Mouse (Mus musculus) ES-E14 (cell line): ENCODE data around the gene Gamt. TPM values are rescaled to one million over a fixed set of nuclear protein-coding genes. Genes with fewer than 3 reads are reported as not detected.
"Not testable (repeated sequence)": the region's sequence is repeated elsewhere in the genome, so short reads cannot be mapped to it uniquely, and the experiment has no call there.

Experiments
- DNase-seq: peaks from one replicate; pipeline ENCODE4 v3.0.0-alpha.2; 2013; ENCODE audit warnings: low read depth, low spot score
- H3K27ac ChIP-seq: 2 replicates; pipeline ENCODE4 v1.5.1; 2012; ENCODE audit warnings: low read depth, mild to moderate bottlenecking, low read length, moderate library complexity, mixed read lengths; ENCODE audit not compliant: poor library complexity, insufficient read depth, severe bottlenecking
- H3K36me3 ChIP-seq: 2 replicates; pipeline ENCODE4 v1.6.1; 2012; ENCODE audit warnings: mild to moderate bottlenecking, low read length, moderate library complexity, mixed read lengths; ENCODE audit not compliant: control insufficient read depth, poor library complexity, insufficient read depth, severe bottlenecking
- H3K4me1 ChIP-seq, 2 experiments: fragments of 150-350 bp in 1 of 2; sonication (generic) in 1 of 2; 2 replicates each; pipeline ENCODE4 v1.6.1; 2012; ENCODE audit warnings: low read length in 2 of 2, mild to moderate bottlenecking in 1 of 2, mixed read lengths in 1 of 2; ENCODE audit not compliant: control insufficient read depth in 2 of 2, insufficient read depth in 2 of 2, poor library complexity in 1 of 2
- H3K4me3 ChIP-seq, 2 experiments: fragments of 150-350 bp in 1 of 2; sonication (generic) in 1 of 2; 2 replicates each; pipeline ENCODE4 v1.5.1; 2012; ENCODE audit warnings: low read length in 2 of 2, low read depth in 1 of 2, mild to moderate bottlenecking in 1 of 2, mixed read lengths in 1 of 2; ENCODE audit not compliant: insufficient read depth in 1 of 2, poor library complexity in 1 of 2, severe bottlenecking in 1 of 2
- H3K9ac ChIP-seq: 2 replicates; pipeline ENCODE4 v1.6.1; 2012; ENCODE audit warnings: low read depth, mild to moderate bottlenecking, low read length, mixed read lengths; ENCODE audit not compliant: poor library complexity, insufficient read depth, severe bottlenecking
- H3K9me3 ChIP-seq: fragments of 150-350 bp; sonication (generic); 2 replicates; pipeline ENCODE4 v1.6.1; 2012; ENCODE audit warnings: low read depth, mild to moderate bottlenecking, low read length; ENCODE audit not compliant: control insufficient read depth, insufficient read depth
- CHD2 ChIP-seq: IDR thresholded peaks from 2 replicates; pipeline ENCODE4 v1.6.1; 2014; ENCODE audit warnings: mild to moderate bottlenecking, low read depth, low read length, inconsistent platforms
- HCFC1 ChIP-seq: IDR thresholded peaks from 2 replicates; pipeline ENCODE4 v1.6.1; 2012; ENCODE audit warnings: low read length, inconsistent platforms, borderline replicate concordance; ENCODE audit not compliant: insufficient read depth
- MAFK ChIP-seq: IDR thresholded peaks from 2 replicates; pipeline ENCODE4 v1.6.1; 2014; ENCODE audit warnings: mild to moderate bottlenecking, low read depth, low read length, inconsistent platforms; ENCODE audit not compliant: insufficient read depth
- ZC3H11A ChIP-seq: IDR thresholded peaks from 2 replicates; pipeline ENCODE4 v1.6.1; 2012; ENCODE audit warnings: low read depth, mild to moderate bottlenecking, inconsistent platforms, low read length, borderline replicate concordance
- ZNF384 ChIP-seq: IDR thresholded peaks from 2 replicates; pipeline ENCODE4 v1.6.1; 2012; ENCODE audit warnings: low read depth, low read length, inconsistent platforms
- in situ Hi-C, 2 experiments: fragments of 600-800 bp; cut with MboI; formaldehyde crosslinking; loops; one replicate each; pipeline ENCODE4 v1.15.1; 2025; ENCODE audit warnings: low sequenced_read_pairs in 2 of 2, inconsistent platforms in 1 of 2; ENCODE audit not compliant: unreplicated experiment in 2 of 2
- total RNA-seq: library from RNA; depleted of rRNA; stranded (reverse); fragments of 300-350 nt; gene quantifications from 2 replicates; pipeline ENCODE4 v1.2.3, GENCODE M21; 2012

Gamt gene
- total RNA-seq, 1 experiment = 2.9 TPM

GRCm38 (mm10) chr10:80227877-80228775 is 32.7 kb downstream of the Gamt start:
- peaks cover 1 to 4% of the 10 kb centered on the region in 2 experiments; a peak in 1 of 4 replicates for H3K4me1 ChIP-seq
- peaks cover 45% of the 10 kb centered on the region for H3K36me3 ChIP-seq
- no peak for TF ChIP-seq MAFK
- no peak for TF ChIP-seq ZC3H11A
- no peak for TF ChIP-seq CHD2
- no peak for TF ChIP-seq ZNF384
- TF ChIP-seq HCFC1 = no peak
- no peak overlapping the region for H3K27ac ChIP-seq
- no peaks in the 10 kb centered on the region for H3K9me3 ChIP-seq
- no peak for DNase-seq
- peak overlapping the region; percentile 88; the same call in 1 of the 2 replicates for H3K9ac ChIP-seq
- H3K4me3 ChIP-seq = no peak overlapping the region
- in situ Hi-C loops = no loop called here

DNA sequence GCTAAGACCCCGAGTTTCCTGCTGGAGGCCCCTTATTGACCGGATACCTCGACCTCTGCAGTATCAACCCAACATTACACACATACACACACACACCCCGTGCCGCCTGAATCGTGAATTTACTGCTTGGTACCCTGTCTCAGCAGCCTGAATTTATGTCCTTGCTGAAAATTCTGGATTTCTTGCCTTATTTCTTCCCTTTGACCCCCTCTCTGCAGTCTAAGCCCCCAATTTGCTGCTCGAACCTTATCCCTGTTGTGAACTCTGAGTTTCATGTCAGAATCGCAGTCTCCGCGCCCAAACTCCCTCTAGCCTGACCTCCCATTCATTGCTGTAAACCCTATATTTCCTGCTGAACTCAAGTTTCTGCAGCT is 33.7 kb downstream of the Gamt start:
- H3K27ac ChIP-seq = no peak overlapping the region
- TF ChIP-seq HCFC1 (no peak), MAFK (no peak), CHD2 (no peak), ZC3H11A (no peak), ZNF384 (no peak)
- peak overlapping the region; percentile 70 to 93 for H3K4me3 ChIP-seq
- no peaks in the 10 kb centered on the region for H3K9me3 ChIP-seq
- no peak for DNase-seq
- H3K4me1 ChIP-seq = peaks cover 1 to 4% of the 10 kb centered on the region in 2 experiments; a peak in 1 of 4 replicates
- H3K36me3 ChIP-seq = peaks cover 35% of the 10 kb centered on the region
- in situ Hi-C loops = no loop called here
- peak overlapping the region; percentile 88 for H3K9ac ChIP-seq

- Histone ChIP-seq H3K4me1 (peaks cover 1 to 6% of the 10 kb centered on the region in 2 experiments; a peak in 1 of 4 replicates), H3K4me3 (peak within 1 kb of the TSS; percentile 70 to 93), H3K36me3 (peaks cover 30% of the 10 kb centered on the region), H3K9me3 (no peaks in the 10 kb centered on the region), H3K27ac (peak within 1 kb of the TSS; percentile 63), H3K9ac (peak within 1 kb of the TSS; percentile 88)
- DNase-seq = peak; percentile 99
- in situ Hi-C loops = no loop called here
- TF ChIP-seq ZC3H11A = no peak
- no peak for TF ChIP-seq ZNF384
- no peak for TF ChIP-seq HCFC1
- TF ChIP-seq CHD2 = no peak
- TF ChIP-seq MAFK = no peak
Observed at GRCm38 (mm10) chr10:80226416-80227165, 34.2 kb downstream of the Gamt start, which contains the start of gene Mum1. Gene Mum1 (plus strand): TSS chr10:80226434.

DNA sequence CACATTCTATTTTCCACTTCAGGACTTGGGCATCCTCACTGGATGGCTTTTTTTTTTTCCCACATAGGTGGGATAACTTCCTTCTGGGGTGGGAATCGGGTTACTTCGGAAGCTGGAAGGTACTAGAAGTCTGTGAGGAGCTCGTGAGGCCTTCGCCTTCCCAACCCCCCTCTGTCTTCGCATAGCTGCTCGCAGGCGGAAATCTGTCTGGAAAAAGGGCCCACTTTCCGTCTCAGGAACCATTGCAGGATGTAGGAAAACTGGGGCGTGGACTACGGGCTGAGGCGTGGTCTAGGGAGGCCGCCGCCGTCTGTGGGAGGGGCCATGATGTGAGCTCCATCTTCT is 34.8 kb downstream of the Gamt start:
- Histone ChIP-seq H3K4me1 (peaks cover 2 to 12% of the 10 kb centered on the region in 2 experiments; a peak in 2 of 4 replicates), H3K9me3 (no peaks in the 10 kb centered on the region), H3K4me3 (peak overlapping the region in 1 of 2 experiments; percentile 63; a peak in 2 of 4 replicates), H3K36me3 (peaks cover 27% of the 10 kb centered on the region), H3K9ac (peak overlapping the region; percentile 27; the same call in 1 of the 2 replicates), H3K27ac (no peak overlapping the region; the same call in 1 of the 2 replicates)
- DNase-seq = no peak
- TF ChIP-seq HCFC1 = no peak
- TF ChIP-seq ZNF384 = 0 out of 2 replicates have a peak, but pooled peaks have one; percentile 7
- in situ Hi-C loops = no loop called here

GRCm38 (mm10) chr10:80223137-80223536 is 37.7 kb downstream of the Gamt start:
- H3K36me3 ChIP-seq, H3K4me3 ChIP-seq, H3K9ac ChIP-seq, in situ Hi-C loops, DNase-seq, H3K9me3 ChIP-seq, H3K27ac ChIP-seq: not testable (repeated sequence)
- peaks cover 3 to 17% of the 10 kb centered on the region in 2 experiments; a peak in 2 of 4 replicates for H3K4me1 ChIP-seq
